Mouse (Mus musculus): ENCODE data around the gene Nmt1. TPM values are rescaled to one million over a fixed set of nuclear protein-coding genes. Genes with fewer than 3 reads are reported as not detected.

Nmt1 gene
- total RNA-seq, 2 experiments from 2014 or later = 61.4 to 63.2 TPM

DNA sequence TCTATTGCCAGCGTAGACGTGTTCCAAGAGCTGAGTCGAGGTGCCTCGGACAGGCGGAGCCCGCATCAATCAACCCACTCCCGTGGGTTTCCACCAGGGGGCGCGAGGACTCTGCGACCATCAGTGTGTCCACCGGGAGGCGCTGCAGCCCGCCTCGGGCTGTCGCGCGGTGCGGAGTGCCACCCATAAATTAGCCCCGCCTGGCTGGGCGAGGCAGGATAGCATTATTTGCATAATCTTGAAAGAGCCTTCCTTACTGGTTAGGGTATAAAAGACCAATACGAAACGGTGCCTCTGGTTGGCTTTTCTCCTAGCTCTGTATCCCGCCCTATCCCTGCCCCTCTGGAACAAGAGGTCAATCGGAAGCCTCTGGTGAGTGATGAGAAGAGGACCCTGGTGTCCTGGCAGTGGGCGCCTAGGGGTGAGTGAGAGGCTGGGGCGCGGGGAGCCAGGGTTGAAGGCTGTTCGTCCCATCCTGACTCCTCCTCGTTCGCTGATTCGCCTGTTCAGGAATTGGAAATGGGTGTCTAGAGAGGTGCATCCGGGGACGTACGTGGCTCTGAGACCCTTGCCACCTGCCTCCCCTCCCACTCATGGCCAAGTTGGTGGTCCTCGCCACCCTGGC is 74.8 kb downstream of the Nmt1 start:
- DNase-seq = peak; percentile 99
- intact Hi-C loops (cut with DNase I) = loop anchor here (1.0 to 5.0 kb wide), 3 partner anchors 13 to 224 kb away; partner anchors contain the start of gene Hexim1

DNA sequence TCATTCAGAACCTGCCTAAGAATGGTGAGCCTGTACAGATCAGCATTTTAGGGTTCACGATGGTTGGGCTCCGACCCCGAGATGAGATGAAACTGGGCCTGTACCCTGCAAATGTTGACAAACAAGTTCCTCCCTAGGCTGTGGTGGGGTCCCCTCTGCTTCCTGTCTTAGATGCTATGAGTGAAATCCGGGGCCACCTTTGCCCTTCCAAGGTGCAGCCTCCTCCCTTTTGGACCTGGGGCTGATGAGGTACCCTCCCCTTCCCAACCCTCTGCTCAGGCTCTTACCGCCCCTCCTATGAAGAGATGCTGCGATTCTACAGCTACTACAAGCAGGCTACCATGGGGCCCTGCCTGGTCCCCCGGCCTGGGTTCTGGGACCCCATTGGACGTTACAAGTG is 75.6 kb downstream of the Nmt1 start:
- no peak for DNase-seq

DNA sequence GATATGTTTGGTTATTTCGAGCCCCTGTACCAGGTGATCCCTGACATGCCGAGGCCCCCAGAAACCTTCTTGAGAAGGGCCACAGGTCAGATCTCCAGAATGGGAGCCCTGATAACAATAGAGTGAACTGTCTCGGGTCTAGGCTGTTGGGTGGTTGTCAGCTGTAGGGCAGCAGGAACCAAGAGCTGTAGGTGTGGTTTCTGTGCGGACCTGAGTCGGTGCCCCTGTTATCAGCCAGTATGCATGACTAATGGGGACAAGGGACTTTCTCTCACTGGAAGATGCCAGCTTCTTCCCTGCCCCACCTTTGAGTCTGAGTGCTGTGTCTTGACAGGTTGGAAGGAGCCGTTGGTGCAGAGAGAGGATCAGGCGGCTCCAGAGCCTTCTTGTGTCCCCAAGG is 76.5 kb downstream of the Nmt1 start:
- DNase-seq = no peak
- intact Hi-C loops (cut with DNase I) = loop anchor here (5.0 kb wide), 1 partner anchor 223 kb away; no protein-coding TSS in a partner anchor

More for the DNA sequence above, 75.6 kb downstream of the Nmt1 start:
- intact Hi-C loops (cut with DNase I) = loop anchor here (5.0 kb wide), 1 partner anchor 224 kb away; no protein-coding TSS in a partner anchor

DNA sequence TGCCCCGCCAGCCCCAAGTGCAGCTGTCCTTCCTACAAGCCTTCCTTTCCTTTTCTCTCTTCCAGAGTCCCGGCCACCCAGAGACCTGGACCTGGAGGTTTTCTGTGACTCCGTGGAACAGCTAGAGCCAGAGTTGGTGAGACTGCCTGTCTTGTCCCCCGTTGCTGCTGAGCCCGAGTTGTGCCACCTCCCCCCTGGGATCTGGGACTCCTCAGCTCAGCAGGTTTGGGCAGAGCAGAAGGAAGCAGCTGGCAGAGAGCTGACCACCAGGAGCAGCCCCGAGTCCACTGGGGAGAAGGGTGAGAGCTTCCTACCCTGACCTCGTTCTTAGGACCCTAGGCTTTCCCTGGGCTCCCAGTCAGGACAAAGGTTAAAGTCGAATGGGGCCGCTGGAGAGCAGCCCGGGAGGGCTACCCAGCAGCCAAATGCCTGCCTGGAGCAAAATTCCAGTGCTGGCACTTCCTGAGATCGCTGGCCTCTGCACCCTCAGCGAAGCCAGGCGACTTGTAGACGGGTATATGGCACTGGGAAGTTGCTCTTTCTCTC is 77.3 kb downstream of the Nmt1 start:
- no peak for DNase-seq
- intact Hi-C loops (cut with DNase I) = no loop called here

DNA sequence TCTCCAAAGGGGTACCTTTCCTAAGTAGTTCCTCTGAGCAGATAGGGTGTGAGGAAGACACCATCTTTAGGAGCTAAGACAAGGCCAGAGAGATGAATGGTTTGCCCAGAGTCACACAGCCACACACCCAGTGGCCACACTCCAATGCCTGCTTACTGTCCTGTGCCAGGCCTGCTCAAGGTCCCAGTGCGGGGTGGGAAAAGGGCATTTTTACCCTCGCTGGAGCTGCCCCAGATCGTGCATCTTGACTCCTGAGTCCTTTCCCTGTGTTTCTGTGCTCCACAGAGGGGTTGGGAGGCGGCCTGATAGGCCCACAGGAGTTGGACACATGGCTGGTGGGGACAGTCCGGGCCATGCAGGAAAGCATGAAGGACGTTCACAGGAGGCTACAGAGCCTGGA is 77.8 kb downstream of the Nmt1 start:
- intact Hi-C loops (cut with DNase I) = no loop called here
- no peak for DNase-seq

DNA sequence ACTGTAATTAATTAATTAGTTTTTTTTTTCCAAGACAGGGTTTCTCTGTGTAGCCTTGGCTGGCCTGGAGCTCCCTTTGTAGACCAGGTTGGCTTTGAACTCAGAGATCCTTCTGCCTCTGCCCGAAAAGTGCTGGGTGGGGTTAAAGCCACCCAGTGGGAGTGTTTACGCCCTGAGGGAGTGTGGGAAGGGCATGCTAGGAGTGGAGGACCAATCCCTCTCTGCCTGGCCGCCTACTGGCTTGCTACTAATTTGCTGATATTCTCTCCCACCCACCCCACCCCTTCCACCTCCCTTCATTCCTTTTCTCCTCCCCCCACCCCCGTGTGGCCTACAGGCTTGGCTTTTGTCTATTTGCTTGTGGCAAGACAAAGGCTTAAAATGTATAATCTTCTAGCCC is 78.4 kb downstream of the Nmt1 start:
- intact Hi-C loops (cut with DNase I) = no loop called here
- no peak for DNase-seq

DNA sequence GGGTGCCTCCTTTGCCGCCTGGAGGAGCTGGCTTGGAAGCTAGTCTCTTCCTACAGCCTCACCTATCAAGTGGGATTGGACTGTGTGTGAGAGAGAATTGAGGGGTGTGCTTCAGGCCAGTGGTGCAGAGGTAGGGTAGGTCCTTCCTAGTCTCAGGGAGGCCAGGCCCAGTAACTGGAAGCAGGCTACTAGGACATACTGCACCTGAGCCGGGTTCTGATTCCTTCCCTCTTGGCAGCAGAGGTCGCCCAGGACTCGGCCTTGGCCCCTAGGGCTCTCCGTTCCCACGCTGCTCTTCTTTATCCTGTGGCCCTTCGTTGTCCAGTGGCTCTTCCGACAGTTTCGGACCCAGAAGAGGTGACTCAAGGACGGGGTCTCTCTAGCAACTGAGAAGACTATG is 83.3 kb downstream of the Nmt1 start:
- intact Hi-C loops (cut with DNase I) = no loop called here
- no peak for DNase-seq

DNA sequence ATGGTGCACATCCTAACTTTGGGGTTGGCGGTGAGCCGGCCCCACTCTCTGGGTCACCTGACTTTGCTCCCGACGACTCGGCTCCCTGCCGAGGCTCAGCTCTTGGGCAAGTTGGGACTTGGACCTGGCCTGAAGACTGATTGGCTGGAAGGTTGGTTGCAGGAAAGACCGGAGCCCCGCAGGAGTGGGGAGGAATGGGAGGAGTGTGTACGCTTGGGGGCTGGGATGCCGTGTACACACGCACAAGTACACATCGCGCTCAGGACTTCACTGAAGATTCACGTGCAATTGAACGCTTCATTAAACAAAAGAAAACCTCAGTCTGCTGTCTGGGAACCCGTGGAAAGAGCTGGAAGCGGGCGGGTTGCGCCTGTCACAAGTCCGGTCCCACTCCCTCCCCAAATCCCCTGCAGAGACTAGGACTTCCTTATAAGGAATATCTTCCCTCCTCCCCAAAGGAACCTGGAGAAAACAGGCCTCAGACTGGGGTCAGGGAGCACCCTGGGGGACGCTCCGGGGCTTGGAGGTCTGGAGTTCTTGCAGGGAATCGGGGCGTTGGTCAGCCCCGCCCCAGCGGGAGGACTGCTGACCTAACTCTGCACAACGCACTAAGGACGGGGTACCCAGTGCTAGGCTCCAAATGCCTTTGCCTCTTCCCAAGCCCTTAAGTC is 84.0 kb downstream of the Nmt1 start:
- intact Hi-C loops (cut with DNase I) = no loop called here
- peak; percentile 86 for DNase-seq

DNA sequence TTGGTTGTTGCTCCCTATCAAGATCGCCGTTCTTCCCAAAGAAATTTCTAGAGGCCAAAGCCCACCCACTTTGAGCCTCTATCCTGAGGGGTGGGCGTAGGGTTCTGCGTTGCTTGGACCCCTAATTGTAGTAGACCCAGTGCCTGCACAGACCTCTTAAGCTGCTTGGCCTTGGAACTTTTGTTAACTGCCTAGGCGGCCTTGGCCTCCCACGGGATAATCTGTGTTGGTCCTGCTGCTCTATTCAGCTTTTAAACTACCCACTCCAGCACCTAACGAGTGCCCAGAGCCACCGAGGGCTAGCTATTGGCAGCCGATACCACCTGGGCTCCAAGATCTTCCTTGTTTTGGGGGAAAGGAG is 84.5 kb downstream of the Nmt1 start:
- intact Hi-C loops (cut with DNase I) = no loop called here
- no peak for DNase-seq

DNA sequence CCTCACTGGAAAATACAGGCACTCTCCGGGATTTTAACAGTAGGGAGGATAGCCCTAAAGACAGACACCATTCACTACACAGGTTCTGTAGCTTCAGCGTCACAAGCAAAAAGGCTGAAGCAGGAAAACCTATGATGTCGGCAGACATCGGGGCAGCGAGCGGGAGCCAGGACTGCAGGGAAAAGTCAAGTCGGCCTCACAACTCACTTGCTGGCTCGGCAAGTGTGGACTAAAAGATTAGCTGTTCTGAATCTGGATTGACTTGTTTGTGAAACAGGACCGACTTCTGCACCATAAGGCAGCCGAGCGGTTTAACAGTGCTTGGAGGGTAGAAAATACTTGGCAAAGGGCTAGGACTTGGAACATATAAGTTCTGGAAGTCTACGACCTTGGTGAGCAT is 85.0 kb downstream of the Nmt1 start:
- DNase-seq = peak in 1 of 2 experiments; percentile 42

DNA sequence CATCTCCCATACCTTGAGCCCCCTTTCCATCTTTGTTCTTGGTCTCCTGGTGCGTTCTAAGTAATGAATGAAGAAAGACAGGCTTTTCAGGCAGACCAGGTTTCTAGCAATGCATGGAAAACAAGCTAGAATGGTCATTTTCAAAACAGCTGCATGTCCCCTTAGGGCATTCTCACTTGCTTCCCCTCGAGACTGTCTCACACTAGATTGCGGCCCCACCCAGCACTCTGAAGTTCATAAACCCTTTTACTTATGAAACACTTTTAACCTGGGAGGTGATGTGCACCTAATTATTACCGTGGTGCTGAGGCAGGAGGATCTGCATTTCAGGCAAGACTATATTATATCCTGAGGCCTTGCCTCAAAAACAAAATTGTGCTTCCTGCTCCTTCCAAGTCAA is 85.8 kb downstream of the Nmt1 start:
- intact Hi-C loops (cut with DNase I) = no loop called here
- DNase-seq = no peak

More for the DNA sequence above, 85.0 kb downstream of the Nmt1 start:
- intact Hi-C loops (cut with DNase I) = no loop called here

DNA sequence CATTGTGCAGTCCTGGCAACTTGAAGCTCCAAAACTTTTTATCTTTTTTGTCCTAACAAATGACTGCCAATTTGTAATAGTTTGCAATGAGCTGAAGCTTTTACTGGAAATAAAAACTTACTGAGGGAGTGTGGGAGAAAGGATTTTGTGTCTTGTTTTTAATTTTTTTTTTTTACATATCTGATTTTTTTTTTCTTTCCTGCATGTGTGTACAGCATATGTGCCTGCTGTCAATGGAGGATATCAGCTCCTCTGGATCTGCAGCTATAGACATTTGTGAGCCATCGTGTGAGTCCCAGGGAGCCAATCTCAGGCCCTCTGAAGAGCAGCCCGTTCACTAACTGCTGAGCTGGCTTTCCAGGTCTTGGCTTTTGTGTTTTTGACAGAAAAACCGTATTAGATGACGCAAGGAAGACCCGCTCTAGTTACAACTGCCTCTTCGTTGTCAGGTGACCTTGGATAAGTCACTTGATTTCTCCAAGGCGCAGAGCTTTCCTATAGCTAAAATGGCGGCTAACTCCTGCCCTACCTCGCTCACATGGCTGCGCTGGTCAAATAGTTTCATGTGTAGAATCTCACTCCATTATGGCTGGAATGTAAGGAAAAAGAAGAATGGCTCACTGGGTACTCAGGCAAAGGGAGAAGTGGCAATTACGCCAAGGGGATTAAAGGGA is 86.4 kb downstream of the Nmt1 start:
- no peak for DNase-seq
- intact Hi-C loops (cut with DNase I) = no loop called here

DNA sequence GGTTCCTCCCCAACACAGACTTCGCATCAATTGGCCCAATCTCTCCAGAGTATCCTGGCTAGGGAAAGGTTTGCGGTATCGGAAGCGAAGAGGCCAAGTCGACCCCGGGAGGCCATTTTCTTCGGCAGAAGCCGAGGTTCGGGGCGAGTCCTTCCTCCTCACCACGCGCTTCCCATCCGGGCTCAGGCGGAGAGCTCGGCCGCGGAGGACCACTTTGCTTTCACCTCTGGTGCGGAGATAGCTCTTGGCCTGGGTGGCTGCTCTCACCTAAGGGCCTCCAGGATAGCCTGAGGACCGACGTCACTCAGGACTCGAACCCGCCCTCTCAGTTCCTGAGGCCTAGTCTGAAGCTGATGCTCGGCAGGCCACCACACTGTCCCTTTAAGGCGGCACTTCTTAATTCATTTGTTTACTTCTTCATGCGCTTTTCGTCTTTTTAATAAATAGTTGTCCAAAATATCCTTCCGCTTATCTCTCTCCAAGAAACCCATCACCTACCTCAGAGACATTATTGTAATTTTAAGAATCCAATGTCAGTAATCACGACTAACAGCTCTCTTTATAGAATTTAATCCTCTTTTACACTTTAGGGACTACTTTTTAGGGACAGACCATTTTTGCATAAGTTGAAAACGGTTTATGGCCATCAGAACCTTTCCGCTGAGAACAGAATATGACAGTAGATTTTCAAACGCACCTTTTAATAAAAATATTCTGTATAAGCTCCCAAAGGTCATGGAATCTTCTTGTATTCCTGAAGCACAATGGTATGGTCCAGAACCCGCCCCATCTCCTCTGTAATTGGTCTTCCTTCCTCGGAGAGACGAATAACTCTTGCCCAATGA is 87.4 kb downstream of the Nmt1 start:
- DNase-seq = peak; percentile 88 to 89
- intact Hi-C loops (cut with DNase I) = loop anchor here (1.0 kb wide), 1 partner anchor 13 kb away; no protein-coding TSS in a partner anchor

DNA sequence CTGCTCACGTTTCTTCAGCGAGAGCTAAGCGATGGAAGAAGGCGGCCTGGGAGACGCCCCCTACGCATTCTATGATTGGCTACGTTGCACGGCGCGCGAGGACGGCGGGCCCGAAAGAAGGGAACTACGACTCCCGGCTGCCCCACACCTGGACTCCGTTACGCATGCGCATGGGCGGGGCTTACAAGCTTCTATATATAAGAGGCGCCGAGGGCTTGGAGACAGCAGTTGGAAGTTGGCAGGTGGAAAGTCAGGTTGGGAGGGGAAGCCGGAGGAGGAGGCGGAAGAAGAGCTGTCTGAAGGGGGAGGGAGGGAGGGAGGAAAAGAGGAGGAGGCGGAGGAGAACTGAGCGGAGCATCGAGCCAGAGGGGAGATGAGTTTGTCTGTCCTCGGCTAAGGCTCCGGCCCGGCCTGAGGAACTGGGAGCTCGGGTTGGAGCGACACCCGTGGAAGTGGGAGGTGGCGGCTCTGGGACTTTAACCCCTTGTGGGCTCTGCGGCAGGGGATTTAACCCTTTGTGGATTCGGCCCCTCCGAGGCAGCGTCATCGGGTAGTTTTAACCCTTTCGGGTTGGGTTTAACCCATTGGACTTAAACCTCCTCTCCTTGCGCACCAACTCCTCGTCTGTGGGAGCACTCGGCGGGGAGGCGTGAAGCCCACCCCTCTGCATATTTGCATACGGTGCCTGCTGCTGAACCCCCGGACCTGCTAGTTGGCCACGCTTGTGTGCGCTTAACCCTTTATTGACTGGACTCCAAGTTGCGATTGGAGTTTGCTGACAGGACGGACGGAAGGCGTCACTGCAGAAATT is 88.2 kb downstream of the Nmt1 start, which contains the start of gene Hexim1:
Hexim1 (plus strand) TSS at position 224 of the 811 bp plus-strand sequence.
- intact Hi-C loops (cut with DNase I) = loop anchor here (1.0 kb wide), 1 partner anchor 14 kb away; no protein-coding TSS in a partner anchor
- DNase-seq = peak; percentile 100

DNA sequence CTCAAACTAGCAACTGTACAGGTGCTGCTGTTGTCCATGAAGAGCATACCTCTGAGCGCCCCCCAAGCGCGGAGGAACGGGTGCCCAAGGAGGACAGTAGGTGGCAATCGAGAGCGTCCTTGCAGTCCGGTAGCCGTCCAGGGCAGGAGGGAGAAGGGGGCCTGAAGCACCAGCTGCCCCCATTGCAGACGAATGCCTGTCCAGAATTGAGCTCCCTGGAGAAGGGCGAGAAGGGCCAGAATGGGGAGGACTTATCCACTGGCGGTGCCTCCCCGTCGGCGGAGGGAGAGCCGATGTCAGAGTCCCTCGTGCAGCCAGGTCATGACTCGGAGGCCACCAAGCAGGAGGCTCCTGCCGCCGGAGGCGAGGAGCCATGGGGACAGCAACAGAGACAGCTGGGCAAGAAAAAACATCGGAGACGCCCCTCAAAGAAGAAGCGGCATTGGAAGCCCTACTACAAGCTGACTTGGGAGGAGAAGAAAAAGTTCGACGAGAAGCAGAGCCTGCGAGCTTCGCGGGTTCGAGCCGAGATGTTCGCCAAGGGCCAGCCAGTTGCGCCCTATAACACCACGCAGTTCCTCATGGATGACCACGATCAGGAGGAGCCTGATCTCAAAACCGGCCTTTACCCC is 89.1 kb downstream of the Nmt1 start:
- intact Hi-C loops (cut with DNase I) = loop anchor here (1.0 kb wide), 3 partner anchors 14 to 42 kb away; no protein-coding TSS in a partner anchor

DNA sequence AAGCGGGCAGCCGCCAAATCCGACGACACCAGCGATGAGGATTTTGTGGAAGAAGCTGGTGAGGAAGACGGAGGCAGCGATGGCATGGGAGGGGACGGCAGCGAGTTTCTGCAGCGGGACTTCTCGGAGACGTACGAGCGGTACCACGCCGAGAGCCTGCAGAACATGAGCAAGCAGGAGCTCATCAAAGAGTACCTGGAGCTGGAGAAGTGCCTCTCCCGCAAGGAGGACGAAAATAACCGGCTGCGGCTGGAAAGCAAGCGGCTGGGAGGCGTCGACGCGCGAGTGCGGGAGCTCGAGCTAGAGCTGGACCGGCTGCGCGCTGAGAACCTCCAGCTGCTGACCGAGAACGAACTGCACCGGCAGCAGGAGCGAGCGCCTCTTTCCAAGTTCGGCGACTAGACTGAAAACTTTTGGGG is 89.6 kb downstream of the Nmt1 start:
- peak in 1 of 2 experiments; percentile 71 for DNase-seq
- intact Hi-C loops (cut with DNase I) = loop anchor here (1.0 kb wide), 2 partner anchors 14 to 42 kb away; no protein-coding TSS in a partner anchor

More for the DNA sequence above, 89.1 kb downstream of the Nmt1 start:
- DNase-seq = peak; percentile 87 to 89
